Mouse (Mus musculus) liver, embryonic 14 days (tissue): ENCODE data around the gene Gipc2. TPM values are rescaled to one million over a fixed set of nuclear protein-coding genes. Genes with fewer than 3 reads are reported as not detected.

Experiments used
- polyA plus RNA-seq: library from polyadenylated mRNA; depleted of rRNA; stranded (reverse); fragments of >200 nt; gene quantifications from 2 replicates; pipeline ENCODE4 v1.2.3, GENCODE M21; 2012; rRNA removed

Gipc2 gene
- 8.6 TPM in 2 replicates for polyA plus RNA-seq

GRCm38 (mm10) chr3:152166099-152166423, at the start of gene Gipc2:
Gene Gipc2 (minus strand): TSS chr3:152166230.

GRCm38 (mm10) chr3:152209967-152210634, 44.1 kb upstream of the Gipc2 start, which contains the start of the genes Dnajb4 and Fubp1:
Gene Dnajb4 (minus strand): TSS chr3:152210302.
Gene Fubp1 (plus strand): TSS chr3:152210422.

Other genes with a start within 250 kb of the Gipc2 start
- 17.8 and 21.9 TPM in 2 replicates for gene Dnajb4, start 44.1 kb upstream of the Gipc2 start, polyA plus RNA-seq
- gene Fubp1, start 44.2 kb upstream of the Gipc2 start, polyA plus RNA-seq: 53.5 and 59.8 TPM in 2 replicates
- 0.22 and 0.51 TPM in 2 replicates for gene Nexn, start 100.1 kb upstream of the Gipc2 start, polyA plus RNA-seq
- gene Miga1, start 174.2 kb upstream of the Gipc2 start, polyA plus RNA-seq: 3.2 and 3.6 TPM in 2 replicates
- gene Usp33, start 180.2 kb upstream of the Gipc2 start, polyA plus RNA-seq: 20.2 and 21.8 TPM in 2 replicates
- 7.6 and 9.0 TPM in 2 replicates for gene Zzz3, start 229.2 kb upstream of the Gipc2 start, polyA plus RNA-seq